Mouse (Mus musculus): ENCODE results near the gene Clps. TPM values are rescaled to one million over a fixed set of nuclear protein-coding genes. Genes with fewer than 3 reads are reported as not detected.

Clps gene
- polyA plus RNA-seq, 2 experiments, result 0.15 TPM; not detected in 1

GRCm38 (mm10) chr17:28510445-28511342 lies 49.9 kb downstream of the Clps start:
- H3K4me1 ChIP-seq (ENCODE audit: control insufficient read depth, insufficient read depth, low read length), result peaks cover 14% of the 10 kb centered on the region
- H3K4me3 ChIP-seq (replicated peaks; ENCODE audit: low read length), result peak overlapping the region; percentile 15; the same call in 1 of the 2 replicates
- no peaks in the 10 kb centered on the region for H3K27me3 ChIP-seq (ENCODE audit: control insufficient read depth, insufficient read depth, low read length)
- 3% methylated on average over 26 of the region's 28 CpGs for WGBS
- peak overlapping the region; percentile 47 for H3K4me2 ChIP-seq (replicated peaks; ENCODE audit: low read depth, low read length, severe bottlenecking)
- no peaks in the 10 kb centered on the region for H3K36me3 ChIP-seq (ENCODE audit: control insufficient read depth, insufficient read depth, low read length)
- no peak overlapping the region for H3K27ac ChIP-seq (replicated peaks; ENCODE audit: low read depth, low read length)
- ATAC-seq (ENCODE audit: low FRiP score, low read depth) (no peak), DNase-seq (ENCODE audit: low spot score) (no peak)
- peak overlapping the region; percentile 53 for H3K9ac ChIP-seq (ENCODE audit: low read depth, low read length, severe bottlenecking)
- no peak for TF ChIP-seq POLR2A (IDR thresholded peaks at IDR 0.05; ENCODE audit: borderline replicate concordance, extremely low read depth, insufficient read depth, insufficient read length)
- H3K9me3 ChIP-seq (ENCODE audit: control insufficient read depth, low read length), result no peaks in the 10 kb centered on the region

Small RNA genes within 50 kb of the gene (microRNA-seq; reads per million reads assigned to microRNA genes)
- gene Gm25195 (not detected), gene Mir6969 (not detected)

Other genes starting within 250 kb of the Clps start
- 28.3 and 32.4 TPM in 2 replicates for gene Fance, start 247.2 kb downstream of the Clps start, polyA plus RNA-seq (2012; rRNA removed)
- 30.8 and 36.1 TPM in 2 replicates for gene Fance, start 247.2 kb downstream of the Clps start, polyA plus RNA-seq (2014; fragmentation: Nextera tagmentation; extraction: Ambion mirVana)
- gene Rpl10a, start 232.3 kb downstream of the Clps start, polyA plus RNA-seq (2012; rRNA removed), result 3,249 and 4,469 TPM in 2 replicates
- gene Rpl10a, start 232.3 kb downstream of the Clps start, polyA plus RNA-seq (2014; fragmentation: Nextera tagmentation; extraction: Ambion mirVana), result 810 and 905 TPM in 2 replicates
- 85.6 and 102 TPM in 2 replicates for gene Tead3, start 209.9 kb downstream of the Clps start, polyA plus RNA-seq (2012; rRNA removed)
- gene Tead3, start 209.9 kb downstream of the Clps start, polyA plus RNA-seq (2014; fragmentation: Nextera tagmentation; extraction: Ambion mirVana), result 17.4 and 17.9 TPM in 2 replicates
- 5.0 and 7.4 TPM in 2 replicates for gene Tulp1, start 195.5 kb downstream of the Clps start, polyA plus RNA-seq (2012; rRNA removed)
- 4.9 and 6.4 TPM in 2 replicates for gene Tulp1, start 195.5 kb downstream of the Clps start, polyA plus RNA-seq (2014; fragmentation: Nextera tagmentation; extraction: Ambion mirVana)
- 21.4 and 23.3 TPM in 2 replicates for gene Fkbp5, start 43.2 kb downstream of the Clps start, polyA plus RNA-seq (2012; rRNA removed)
- 8.7 and 9.2 TPM in 2 replicates for gene Fkbp5, start 43.2 kb downstream of the Clps start, polyA plus RNA-seq (2014; fragmentation: Nextera tagmentation; extraction: Ambion mirVana)
- 0.04 and 0.05 TPM in 2 replicates for gene Armc12, start 30.0 kb downstream of the Clps start, polyA plus RNA-seq (2012; rRNA removed)
- not detected in 2 replicates for gene Armc12, start 30.0 kb downstream of the Clps start, polyA plus RNA-seq (2014; fragmentation: Nextera tagmentation; extraction: Ambion mirVana)
- gene Clpsl2, start 11.4 kb downstream of the Clps start, polyA plus RNA-seq (2012; rRNA removed), result 0.18 TPM in 1 of 2 replicates, not detected in the other
- gene Clpsl2, start 11.4 kb downstream of the Clps start, polyA plus RNA-seq (2014; fragmentation: Nextera tagmentation; extraction: Ambion mirVana), result not detected in 2 replicates
- gene Lhfpl5, start 14.9 kb upstream of the Clps start, polyA plus RNA-seq (2012; rRNA removed), result 0.05 TPM in 1 of 2 replicates, not detected in the other
- gene Lhfpl5, start 14.9 kb upstream of the Clps start, polyA plus RNA-seq (2014; fragmentation: Nextera tagmentation; extraction: Ambion mirVana), result 0.17 and 0.53 TPM in 2 replicates
- 59.8 and 61.2 TPM in 2 replicates for gene Srpk1, start 61.9 kb upstream of the Clps start, polyA plus RNA-seq (2012; rRNA removed)
- gene Srpk1, start 61.9 kb upstream of the Clps start, polyA plus RNA-seq (2014; fragmentation: Nextera tagmentation; extraction: Ambion mirVana), result 101 and 115 TPM in 2 replicates
- gene Slc26a8, start 129.5 kb upstream of the Clps start, polyA plus RNA-seq (2012; rRNA removed), result 2.6 TPM in 2 replicates
- 0.77 and 1.6 TPM in 2 replicates for gene Slc26a8, start 129.5 kb upstream of the Clps start, polyA plus RNA-seq (2014; fragmentation: Nextera tagmentation; extraction: Ambion mirVana)
- 74.1 and 76.6 TPM in 2 replicates for gene Mapk14, start 130.6 kb upstream of the Clps start, polyA plus RNA-seq (2012; rRNA removed)
- 53.8 and 58.0 TPM in 2 replicates for gene Mapk14, start 130.6 kb upstream of the Clps start, polyA plus RNA-seq (2014; fragmentation: Nextera tagmentation; extraction: Ambion mirVana)
- 0.26 and 0.54 TPM in 2 replicates for gene AC170998.1, start 165.3 kb upstream of the Clps start, polyA plus RNA-seq (2012; rRNA removed)
- 1.9 and 2.2 TPM in 2 replicates for gene AC170998.1, start 165.3 kb upstream of the Clps start, polyA plus RNA-seq (2014; fragmentation: Nextera tagmentation; extraction: Ambion mirVana)
- gene Mapk13, start 208.5 kb upstream of the Clps start, polyA plus RNA-seq (2012; rRNA removed), result 38.3 and 39.4 TPM in 2 replicates
- 47.4 and 55.6 TPM in 2 replicates for gene Mapk13, start 208.5 kb upstream of the Clps start, polyA plus RNA-seq (2014; fragmentation: Nextera tagmentation; extraction: Ambion mirVana)
- gene Brpf3, start 240.3 kb upstream of the Clps start, polyA plus RNA-seq (2012; rRNA removed), result 70.0 and 77.8 TPM in 2 replicates
- 11.0 and 12.9 TPM in 2 replicates for gene Brpf3, start 240.3 kb upstream of the Clps start, polyA plus RNA-seq (2014; fragmentation: Nextera tagmentation; extraction: Ambion mirVana)